Mouse (Mus musculus) lung, postnatal 0 days (tissue): ENCODE measurements at regions not wholly inside any gene's neighbourhood (a gene's known extent, or its start where the extent isn't known, plus 50 kb on each side); places are given as distances from the start of the nearest gene placed in this dataset.

Experiments
- CTCF ChIP-seq: IDR thresholded peaks from 2 replicates; pipeline ENCODE4 v1.5.1; 2016; ENCODE audit warnings: antibody characterized with exemption, mild to moderate bottlenecking
- EP300 ChIP-seq: IDR thresholded peaks from 2 replicates; pipeline ENCODE4 v1.6.1; 2016; ENCODE audit warnings: antibody characterized with exemption, mild to moderate bottlenecking, control low read depth

- no peak for TF ChIP-seq EP300
- no peak for TF ChIP-seq CTCF
These were observed 88.0 kb downstream of the 4930426L09Rik start for GRCm38 (mm10) chr2:19086167-19086566.
